Mouse (Mus musculus) spleen, postnatal 4 days (tissue): ENCODE results near the gene Arf5.

Experiments used
- DNase-seq, 2 experiments: peaks; one replicate each; pipeline ENCODE4 v3.0.0; 2022; ENCODE audit warnings: low spot score in 2 of 2

The Arf5 gene

GRCm38 (mm10) chr6:28423313-28423712 is at the start of gene Arf5:
Gene Arf5 (plus strand): TSS chr6:28423560.
- DNase-seq: peak; percentile 98 to 99

- no peak for DNase-seq
Measured at GRCm38 (mm10) chr6:28381983-28382382, 41.4 kb upstream of the Arf5 start.

GRCm38 (mm10) chr6:28385169-28385568 is 38.2 kb upstream of the Arf5 start:
- no peak for DNase-seq

GRCm38 (mm10) chr6:28389038-28389437 is 34.3 kb upstream of the Arf5 start:
- no peak for DNase-seq

- DNase-seq: no peak
Measured at GRCm38 (mm10) chr6:28396051-28396852, 27.1 kb upstream of the Arf5 start.

GRCm38 (mm10) chr6:28396853-28397457 is 26.4 kb upstream of the Arf5 start:
- no peak for DNase-seq

- DNase-seq: no peak
Measured at GRCm38 (mm10) chr6:28397681-28398203, 25.6 kb upstream of the Arf5 start, which contains the start of gene Zfp800. Gene Zfp800 (minus strand): TSS chr6:28398005.

GRCm38 (mm10) chr6:28398726-28399125 is 24.6 kb upstream of the Arf5 start:
- DNase-seq: no peak

GRCm38 (mm10) chr6:28399791-28400190 is 23.6 kb upstream of the Arf5 start:
- peak in 1 of 2 experiments; percentile 19 for DNase-seq

GRCm38 (mm10) chr6:28410053-28410452 is 13.3 kb upstream of the Arf5 start:
- DNase-seq: no peak

- DNase-seq: no peak
Measured at GRCm38 (mm10) chr6:28411236-28411635, 12.1 kb upstream of the Arf5 start.

- DNase-seq: no peak
Measured at GRCm38 (mm10) chr6:28416981-28417380, 6.4 kb upstream of the Arf5 start.

GRCm38 (mm10) chr6:28418449-28418848 is 4.9 kb upstream of the Arf5 start:
- no peak for DNase-seq

- no peak for DNase-seq
Measured at GRCm38 (mm10) chr6:28419673-28420072, 3.7 kb upstream of the Arf5 start.

- no peak for DNase-seq
Measured at GRCm38 (mm10) chr6:28420361-28420760, 3.0 kb upstream of the Arf5 start.

GRCm38 (mm10) chr6:28420865-28421264 is 2.5 kb upstream of the Arf5 start:
- peak in 1 of 2 experiments; percentile 65 for DNase-seq

- peak; percentile 96 to 97 for DNase-seq
Measured at GRCm38 (mm10) chr6:28421469-28422000, 1.8 kb upstream of the Arf5 start.

GRCm38 (mm10) chr6:28422651-28423290 is 589 bp upstream of the Arf5 start:
- no peak for DNase-seq

GRCm38 (mm10) chr6:28423767-28424695 is 671 bp downstream of the Arf5 start:
- DNase-seq: peak; percentile 64 to 86

GRCm38 (mm10) chr6:28425019-28425418 is 1.7 kb downstream of the Arf5 start:
- DNase-seq: no peak
